Mouse (Mus musculus): ENCODE results near the gene Akr1a1. TPM values are rescaled to one million over a fixed set of nuclear protein-coding genes. Genes with fewer than 3 reads are reported as not detected.

The Akr1a1 gene
- 122 and 136 TPM in 2 replicates for polyA plus RNA-seq (2012; ENCODE audit: low replicate concordance)

GRCm38 (mm10) chr4:116650924-116651796 is at the start of gene Akr1a1:
Gene Akr1a1 (minus strand): TSS chr4:116651680.

GRCm38 (mm10) chr4:116685402-116686061 is 34.1 kb upstream of the Akr1a1 start, which contains the start of gene Prdx1:
Gene Prdx1 (plus strand): TSS chr4:116685544.

GRCm38 (mm10) chr4:116627722-116628662 is 23.5 kb downstream of the Akr1a1 start, which contains the start of gene Nasp:
Gene Nasp (minus strand): TSS chr4:116627941.

DNA sequence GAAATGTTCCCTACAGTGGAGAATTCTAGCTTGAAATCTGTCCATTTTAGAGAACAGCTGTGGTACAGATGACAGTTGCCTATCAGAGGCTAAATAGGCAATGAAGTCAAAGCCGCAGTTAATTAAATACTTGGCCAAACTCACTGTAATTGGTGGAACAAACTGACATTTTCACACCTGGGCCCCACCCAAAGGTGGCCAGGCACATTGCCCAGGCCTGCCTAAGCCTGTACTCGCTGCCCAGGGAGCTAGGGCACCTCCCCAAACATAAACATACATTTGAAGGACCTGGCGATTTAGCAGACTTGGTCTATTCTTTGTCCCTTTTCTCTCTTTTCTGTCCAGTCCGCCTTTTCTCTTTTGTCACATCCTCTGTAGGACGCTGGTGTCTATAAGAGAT is 55.1 kb downstream of the Akr1a1 start, which contains the start of gene Ccdc17:
TSS of gene Ccdc17 (plus strand) at position 276 of the 400 bp plus-strand sequence.

Other genes with a start within 250 kb of the Akr1a1 start
- gene Mast2, start 187.5 kb downstream of the Akr1a1 start, polyA plus RNA-seq (2012; ENCODE audit: low replicate concordance), result 95.0 and 297 TPM in 2 replicates
- gene Ipp, start 144.1 kb downstream of the Akr1a1 start, polyA plus RNA-seq (2012; ENCODE audit: low replicate concordance), result 0.66 and 2.1 TPM in 2 replicates
- 0.84 and 8.9 TPM in 2 replicates for gene Tmem69, start 95.7 kb downstream of the Akr1a1 start, polyA plus RNA-seq (2012; ENCODE audit: low replicate concordance)
- 11.6 and 17.5 TPM in 2 replicates for gene Gpbp1l1, start 94.0 kb downstream of the Akr1a1 start, polyA plus RNA-seq (2012; ENCODE audit: low replicate concordance)
- 0.32 and 0.99 TPM in 2 replicates for gene Ccdc17, start 55.0 kb downstream of the Akr1a1 start, polyA plus RNA-seq (2012; ENCODE audit: low replicate concordance)
- gene Nasp, start 23.7 kb downstream of the Akr1a1 start, polyA plus RNA-seq (2012; ENCODE audit: low replicate concordance), result 1.5 and 41.3 TPM in 2 replicates
- gene Prdx1, start 33.9 kb upstream of the Akr1a1 start, polyA plus RNA-seq (2012; ENCODE audit: low replicate concordance), result 0.86 and 18.9 TPM in 2 replicates
- gene Mmachc, start 56.7 kb upstream of the Akr1a1 start, polyA plus RNA-seq (2012; ENCODE audit: low replicate concordance), result 0.88 TPM in 1 of 2 replicates, not detected in the other
- 1.6 and 2.3 TPM in 2 replicates for gene Ccdc163, start 56.8 kb upstream of the Akr1a1 start, polyA plus RNA-seq (2012; ENCODE audit: low replicate concordance)
- gene Tesk2, start 69.3 kb upstream of the Akr1a1 start, polyA plus RNA-seq (2012; ENCODE audit: low replicate concordance), result 1.8 and 2.9 TPM in 2 replicates
- gene Toe1, start 156.0 kb upstream of the Akr1a1 start, polyA plus RNA-seq (2012; ENCODE audit: low replicate concordance), result 2.2 and 10.9 TPM in 2 replicates
- gene Mutyh, start 156.0 kb upstream of the Akr1a1 start, polyA plus RNA-seq (2012; ENCODE audit: low replicate concordance), result 4.1 and 4.8 TPM in 2 replicates
- 1.8 and 2.8 TPM in 2 replicates for gene Hpdl, start 170.0 kb upstream of the Akr1a1 start, polyA plus RNA-seq (2012; ENCODE audit: low replicate concordance)
- gene Zswim5, start 225.7 kb upstream of the Akr1a1 start, polyA plus RNA-seq (2012; ENCODE audit: low replicate concordance), result 0.05 and 0.08 TPM in 2 replicates